22 mouse cellular contexts compared by ENCODE assay signal in the genomic region with DNA sequence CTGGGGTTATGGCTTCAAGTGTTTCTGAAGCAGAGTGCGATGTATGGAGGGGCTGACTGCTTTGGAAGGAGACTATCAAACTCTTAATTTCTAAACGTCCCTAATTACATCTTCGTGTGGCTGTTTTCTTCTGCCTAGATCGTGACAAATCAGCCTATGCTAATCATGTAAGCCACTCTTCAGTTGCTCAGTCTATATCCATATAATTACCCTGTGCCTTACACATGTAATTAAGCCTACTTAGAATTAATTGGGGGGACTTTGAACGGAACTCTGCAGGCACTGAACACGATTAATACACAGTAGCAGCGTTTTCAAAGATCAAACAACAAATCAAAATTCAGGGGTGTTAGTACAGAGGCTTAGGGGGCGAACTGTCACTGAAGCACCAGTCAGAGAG. TPM values are rescaled to one million over a fixed set of nuclear protein-coding genes. Genes with fewer than 3 reads are reported as not detected.
"Had no signal": no experiment of that assay in that cellular context is flagged by ENCODE, and none has a peak within 500 bp of the region (broad histone marks: within the 10 kb centered on the region; RNA-seq: fewer than 3 reads in every experiment).

No protein-coding gene starts in this region.

- H3K4me1 ChIP-seq: midbrain, embryonic 13.5 days; midbrain, embryonic 15.5 days; neural tube, embryonic 12.5 days; stomach, embryonic 15.5 days had no signal

- H3K4me2 ChIP-seq: lung, embryonic 14.5 days; midbrain, embryonic 11.5 days; midbrain, embryonic 13.5 days; midbrain, embryonic 15.5 days; neural tube, embryonic 12.5 days; stomach, embryonic 15.5 days had no signal

- H3K36me3 ChIP-seq: midbrain, embryonic 13.5 days; midbrain, embryonic 15.5 days; neural tube, embryonic 12.5 days; stomach, embryonic 15.5 days had no signal

- ATAC-seq: midbrain, embryonic 13.5 days; midbrain, embryonic 15.5 days had no signal

- H3K27ac ChIP-seq: midbrain, embryonic 13.5 days; midbrain, embryonic 15.5 days; neural tube, embryonic 12.5 days; stomach, embryonic 15.5 days had no signal

- H3K27me3 ChIP-seq: midbrain, embryonic 13.5 days; midbrain, embryonic 15.5 days; neural tube, embryonic 12.5 days; stomach, embryonic 15.5 days had no signal

- DNase-seq: lung, adult 18-20 months; lung, embryonic 14.5 days; lung, postnatal 10 days; lung, postnatal 4 days; right cerebral cortex, postnatal 14 days; thymus, adult 18-20 months; thymus, postnatal 14 days; thymus, postnatal 36 days had no signal

- H3K9ac ChIP-seq: lung, embryonic 14.5 days; midbrain, embryonic 13.5 days; midbrain, embryonic 15.5 days; neural tube, embryonic 12.5 days; stomach, embryonic 15.5 days had no signal

- H3K9me3 ChIP-seq: midbrain, embryonic 13.5 days; midbrain, embryonic 15.5 days; neural tube, embryonic 12.5 days; stomach, embryonic 15.5 days had no signal

- H3K4me3 ChIP-seq: megakaryocyte, embryonic 14.5 days; midbrain, embryonic 13.5 days; midbrain, embryonic 15.5 days; neural tube, embryonic 12.5 days; stomach, embryonic 15.5 days had no signal

RNA-seq across cellular contexts. Expression of a gene that starts 15.1 kb away (rescaled TPM):
- total RNA-seq: midbrain, postnatal 0 days; monocyte, adult 5-6 weeks; neutrophil, adult 5-6 weeks had no signal
- polyA plus RNA-seq: liver, embryonic 16.5 days; lung, embryonic 14.5 days; midbrain, embryonic 11.5 days; midbrain, embryonic 13.5 days; midbrain, embryonic 15.5 days; midbrain, postnatal 0 days; neural tube, embryonic 12.5 days; neural tube, embryonic 14.5 days; spleen, adult 2 months; stomach, embryonic 15.5 days; thymus, postnatal 0 days had no signal

RNA-seq across cellular contexts. Expression of a gene that starts 25.4 kb away (rescaled TPM):
- total RNA-seq: midbrain, postnatal 0 days; monocyte, adult 5-6 weeks; neutrophil, adult 5-6 weeks had no signal
- polyA plus RNA-seq: liver, embryonic 16.5 days; lung, embryonic 14.5 days; lung, embryonic 16.5 days; midbrain, embryonic 11.5 days; midbrain, embryonic 13.5 days; midbrain, embryonic 15.5 days; midbrain, postnatal 0 days; neural tube, embryonic 12.5 days; neural tube, embryonic 14.5 days; spleen, adult 2 months; stomach, embryonic 15.5 days; thymus, postnatal 0 days had no signal

RNA-seq across cellular contexts. Expression of a gene that starts 25.9 kb away (rescaled TPM):
- total RNA-seq: midbrain, postnatal 0 days; monocyte, adult 5-6 weeks; neutrophil, adult 5-6 weeks had no signal
- polyA plus RNA-seq: lung, embryonic 14.5 days; lung, embryonic 16.5 days; midbrain, embryonic 11.5 days; midbrain, embryonic 13.5 days; midbrain, embryonic 15.5 days; midbrain, postnatal 0 days; neural tube, embryonic 12.5 days; neural tube, embryonic 14.5 days; spleen, adult 2 months had no signal
